Mouse (Mus musculus): Measurements from ENCODE around the gene Trim61.

- TF ChIP-seq CHD2 (IDR thresholded peaks at IDR 0.05; ENCODE audit: low read depth, low read length) (no peak), MAFK (IDR thresholded peaks at IDR 0.05; ENCODE audit: insufficient read depth, low read depth, low read length) (no peak), HCFC1 (IDR thresholded peaks at IDR 0.05; ENCODE audit: borderline replicate concordance, insufficient read depth, low read length) (no peak)
Measured at GRCm38 (mm10) chr8:65053554-65053953, 35.2 kb upstream of the Trim61 start.

All from ES-E14 (cell line).